In genomic region chr4:151051162-151051561, GRCm38 (mm10) we compare ENCODE assay signal across 34 mouse cellular contexts. TPM values are rescaled to one million over a fixed set of nuclear protein-coding genes. Genes with fewer than 3 reads are reported as not detected.
DNase-seq lines count a peak whose midpoint lies in the region; ATAC-seq lines count a peak whose summit lies in the region.
"Had no signal": no experiment of that assay in that cellular context is flagged by ENCODE, and none has a peak within 500 bp of the region (broad histone marks: within the 10 kb centered on the region; RNA-seq: fewer than 3 reads in every experiment).

No protein-coding gene starts in this region.

- no peak overlapping the region for H3K4me3 ChIP-seq in midbrain, embryonic 11.5 days (ENCODE audit: low read depth, low read length)
- H3K4me3 ChIP-seq: embryonic facial prominence, embryonic 12.5 days; heart, adult 2 months; heart, embryonic 12.5 days; hindbrain, embryonic 15.5 days; limb, embryonic 10.5 days; limb, embryonic 15.5 days; liver, embryonic 15.5 days; lung, embryonic 15.5 days; midbrain, embryonic 15.5 days; neural tube, embryonic 12.5 days had no signal

- no peaks in the 10 kb centered on the region for H3K4me1 ChIP-seq in midbrain, embryonic 11.5 days (ENCODE audit: control insufficient read depth, insufficient read depth, low read length)
- H3K4me1 ChIP-seq: heart, embryonic 12.5 days; limb, embryonic 10.5 days; neural tube, embryonic 12.5 days had no signal

- H3K36me3 ChIP-seq in splenic B cell, adult 2 months (ENCODE audit: control insufficient read depth, insufficient read depth, low read length, poor library complexity, severe bottlenecking) = peaks cover 9% of the 10 kb centered on the region; the same call in 1 of the 2 replicates
- peaks cover 5% of the 10 kb centered on the region for H3K36me3 ChIP-seq in midbrain, embryonic 11.5 days (ENCODE audit: control insufficient read depth, insufficient read depth, low read length)

- DNase-seq in frontal cortex, postnatal 14 days (ENCODE audit: low spot score in 2 of 2) = no peak
- DNase-seq in right cerebral cortex, adult 18-20 months = peak; percentile 21
- DNase-seq in right cerebral cortex, postnatal 36 days (ENCODE audit: low spot score in 2 of 2) = no peak
- DNase-seq in splenic B cell, adult 2 months (ENCODE audit: low read depth, low spot score) = peak; percentile 26
- DNase-seq in thymus, adult 18-20 months = no peak
- no peak for DNase-seq in midbrain, embryonic 11.5 days (ENCODE audit: low spot score, missing footprints)
- DNase-seq: adrenal gland, adult 2 months; cerebellum, adult 8-10 months; cerebellum, postnatal 25 days; gastrocnemius, postnatal 14 days; heart, adult 2 months; kidney, adult 18-20 months; kidney, postnatal 36 days; layer of hippocampus, postnatal 36 days; lung, postnatal 36 days; right cerebral cortex, postnatal 14 days; thymus, adult 2 months; thymus, postnatal 36 days had no signal

- H3K27me3 ChIP-seq in splenic B cell, adult 2 months (ENCODE audit: control insufficient read depth, insufficient read depth, low read length, poor library complexity, severe bottlenecking) = no peaks in the 10 kb centered on the region; the same call in 1 of the 2 replicates
- no peaks in the 10 kb centered on the region for H3K27me3 ChIP-seq in midbrain, embryonic 11.5 days (ENCODE audit: control insufficient read depth, insufficient read depth, low read length)
- H3K27me3 ChIP-seq: embryonic facial prominence, embryonic 12.5 days; heart, embryonic 12.5 days; hindbrain, embryonic 15.5 days; limb, embryonic 15.5 days; liver, embryonic 15.5 days; lung, embryonic 15.5 days; midbrain, embryonic 15.5 days; neural tube, embryonic 12.5 days had no signal

- no peak overlapping the region for H3K4me2 ChIP-seq in midbrain, embryonic 11.5 days
- H3K4me2 ChIP-seq: embryonic facial prominence, embryonic 12.5 days; heart, embryonic 12.5 days; hindbrain, embryonic 15.5 days; limb, embryonic 15.5 days; liver, embryonic 15.5 days; lung, embryonic 15.5 days; midbrain, embryonic 15.5 days; neural tube, embryonic 12.5 days had no signal

- no peaks in the 10 kb centered on the region for H3K9me3 ChIP-seq in midbrain, embryonic 11.5 days (ENCODE audit: control insufficient read depth, low read length)
- H3K9me3 ChIP-seq: embryonic facial prominence, embryonic 12.5 days; heart, embryonic 12.5 days; hindbrain, embryonic 15.5 days; limb, embryonic 10.5 days; limb, embryonic 15.5 days; liver, embryonic 15.5 days; lung, embryonic 15.5 days; midbrain, embryonic 15.5 days; neural tube, embryonic 12.5 days had no signal

- 96% methylated on average over 1 of the region's 1 CpGs for WGBS in midbrain, embryonic 11.5 days

- no peak overlapping the region for H3K9ac ChIP-seq in midbrain, embryonic 11.5 days (ENCODE audit: low read length)
- H3K9ac ChIP-seq: embryonic facial prominence, embryonic 12.5 days; heart, embryonic 12.5 days; hindbrain, embryonic 15.5 days; limb, embryonic 15.5 days; liver, embryonic 15.5 days; lung, embryonic 15.5 days; midbrain, embryonic 15.5 days; neural tube, embryonic 12.5 days had no signal

- peak; percentile 55; the same call in 1 of the 2 replicates for ATAC-seq in frontal cortex, adult (ENCODE audit: low TSS enrichment)
- ATAC-seq in inflammation-experienced regulatory T-cells, adult 6 months = peak; percentile 35
- no peak for ATAC-seq in midbrain, embryonic 11.5 days (ENCODE audit: low FRiP score)
- ATAC-seq: forebrain, embryonic 16.5 days; midbrain, embryonic 15.5 days had no signal

- no peak overlapping the region for H3K27ac ChIP-seq in midbrain, embryonic 11.5 days (ENCODE audit: low read depth, low read length)
- H3K27ac ChIP-seq: embryonic facial prominence, embryonic 12.5 days; heart, adult 2 months; hindbrain, embryonic 15.5 days; limb, embryonic 10.5 days; limb, embryonic 15.5 days; liver, embryonic 15.5 days; lung, embryonic 15.5 days; midbrain, embryonic 15.5 days; neural tube, embryonic 12.5 days had no signal

RNA-seq across cellular contexts. Expression of gene Vamp3, which starts 6.6 kb away (rescaled TPM):
- polyA plus RNA-seq in inflammation-experienced regulatory T-cells, adult 6 months (2017; shearing (Covaris generic)) = 10 to 100 TPM; 43.5 to 56.3 (median 47.6) TPM
- 80.3 and 87.9 TPM in 2 replicates for polyA plus RNA-seq in midbrain, embryonic 11.5 days (2014; fragmentation: Nextera tagmentation; extraction: Ambion mirVana)

RNA-seq across cellular contexts. Expression of gene Per3, which starts 6.7 kb away (rescaled TPM):
- polyA plus RNA-seq in inflammation-experienced regulatory T-cells, adult 6 months (2017; shearing (Covaris generic)) = 1 to 10 TPM; 1.8 to 7.7 (median 7.6) TPM
- 3.9 and 5.2 TPM in 2 replicates for polyA plus RNA-seq in midbrain, embryonic 11.5 days (2014; fragmentation: Nextera tagmentation; extraction: Ambion mirVana)

RNA-seq across cellular contexts. Expression of gene Gm13090, which starts 38.2 kb away (rescaled TPM):
- polyA plus RNA-seq in inflammation-experienced regulatory T-cells, adult 6 months (2017; shearing (Covaris generic)) = not detected
- not detected in 2 replicates for polyA plus RNA-seq in midbrain, embryonic 11.5 days (2014; fragmentation: Nextera tagmentation; extraction: Ambion mirVana)
- polyA plus RNA-seq: adrenal gland, adult 2 months; embryonic facial prominence, embryonic 12.5 days; heart, embryonic 12.5 days; hindbrain, embryonic 15.5 days; intestine, embryonic 14.5 days; kidney, embryonic 16.5 days; limb, embryonic 10.5 days; limb, embryonic 15.5 days; liver, embryonic 15.5 days; lung, embryonic 15.5 days; neural tube, embryonic 12.5 days; stomach, embryonic 16.5 days; thymus, adult 2 months had no signal

RNA-seq across cellular contexts. Expression of gene Uts2, which starts 54.3 kb away (rescaled TPM):
- not detected for polyA plus RNA-seq in inflammation-experienced regulatory T-cells, adult 6 months (2017; shearing (Covaris generic))
- not detected in 2 replicates for polyA plus RNA-seq in midbrain, embryonic 11.5 days (2014; fragmentation: Nextera tagmentation; extraction: Ambion mirVana)
- polyA plus RNA-seq: adrenal gland, adult 2 months; embryonic facial prominence, embryonic 12.5 days; forebrain, embryonic 16.5 days; heart, adult 2 months; heart, embryonic 12.5 days; heart, postnatal 0 days; intestine, embryonic 14.5 days; kidney, embryonic 16.5 days; limb, embryonic 10.5 days; limb, embryonic 15.5 days; liver, embryonic 15.5 days; lung, embryonic 15.5 days; midbrain, embryonic 15.5 days; stomach, embryonic 16.5 days had no signal

Comparison
In these comparisons a context has a peak if more than half of its experiments do, and no peak if none do; other contexts are left out.
1. DNase-seq: peak in right cerebral cortex, adult 18-20 months (single experiment) and splenic B cell, adult 2 months (single experiment); none in frontal cortex, postnatal 14 days (0 of 2), right cerebral cortex, postnatal 36 days (0 of 2), thymus, adult 18-20 months (0 of 2) and midbrain, embryonic 11.5 days (single experiment).